In genomic region chr7:108991207-108991606, GRCm38 (mm10) we compare ENCODE assay signal across 11 mouse cellular contexts. TPM values are rescaled to one million over a fixed set of nuclear protein-coding genes. Genes with fewer than 3 reads are reported as not detected.
DNase-seq lines count a peak whose midpoint lies in the region.
"Had no signal": no experiment of that assay in that cellular context is flagged by ENCODE, and none has a peak within 500 bp of the region (broad histone marks: within the 10 kb centered on the region; RNA-seq: fewer than 3 reads in every experiment).

No protein-coding gene starts in this region.

- peak; percentile 59 for DNase-seq in layer of hippocampus, adult 11-12 months (ENCODE audit: low spot score)
- no peak for DNase-seq in layer of hippocampus, postnatal 10 days (ENCODE audit: low spot score in 2 of 2)
- DNase-seq in CD4-positive helper T cell, adult 2 months (ENCODE audit: low read depth, low spot score), result peak; percentile 20
- peak; percentile 10 for DNase-seq in induced T-regulatory cell, adult 2 months (ENCODE audit: low read depth)
- DNase-seq in right cerebral cortex, adult 2 months (ENCODE audit: low spot score in 2 of 2), result peak; percentile 73 to 78
- DNase-seq in gastrocnemius, postnatal 25 days, result no peak
- no peak for DNase-seq in heart, adult 18-20 months
- DNase-seq: cerebellum, adult 11-12 months; heart, postnatal 4 days; thymus, postnatal 14 days had no signal

RNA-seq across cellular contexts. Expression of gene Tub, which starts 41.1 kb away (rescaled TPM):
- 100 to 1,000 TPM; 162 to 173 TPM for total RNA-seq in layer of hippocampus, postnatal 10 days (2021)
- total RNA-seq in gastrocnemius, postnatal 25 days (2021), result under 1 TPM; 0.69 to 0.70 TPM
- under 1 TPM; 0.35 to 0.41 TPM for total RNA-seq in heart, adult 18-20 months (2021)
- total RNA-seq: megakaryocyte, adult 5-6 weeks had no signal

RNA-seq across cellular contexts. Expression of gene Eif3f, which starts 57.0 kb away (rescaled TPM):
- 100 to 1,000 TPM; 121 to 130 TPM for total RNA-seq in layer of hippocampus, postnatal 10 days (2021)
- 10 to 100 TPM; 86.5 to 98.1 TPM for total RNA-seq in gastrocnemius, postnatal 25 days (2021)
- 10 to 100 TPM; 88.1 to 95.2 TPM for total RNA-seq in heart, adult 18-20 months (2021)

Comparison
In these comparisons a context has a peak if more than half of its experiments do, and no peak if none do; other contexts are left out.
1. DNase-seq: peak in layer of hippocampus, adult 11-12 months (single experiment), CD4-positive helper T cell, adult 2 months (single experiment), induced T-regulatory cell, adult 2 months (single experiment) and right cerebral cortex, adult 2 months (2 of 2); none in layer of hippocampus, postnatal 10 days (0 of 2), gastrocnemius, postnatal 25 days (single experiment) and heart, adult 18-20 months (0 of 2).
2. RNA of gene Tub, which starts 41.1 kb away (total RNA-seq): 162 to 173 TPM in layer of hippocampus, postnatal 10 days; 0.69 to 0.70 TPM in gastrocnemius, postnatal 25 days and 0.35 to 0.41 TPM in heart, adult 18-20 months; every median in the first group is over 10 times any median in the second.